Mouse (Mus musculus) E14TG2a.4 (cell line): ENCODE measurements around the gene Anxa5.

Experiments used
- H3K27me3 ChIP-seq: 2 replicates; pipeline ENCODE4 v1.6.1; 2014; ENCODE audit warnings: low read length, control low read depth; ENCODE audit not compliant: insufficient read depth
- H3K36me3 ChIP-seq: 2 replicates; pipeline ENCODE4 v1.6.1; 2014; ENCODE audit warnings: low read length, control low read depth; ENCODE audit not compliant: insufficient read depth
- H3K4me1 ChIP-seq: replicated peaks from 2 replicates; pipeline ENCODE4 v1.6.1; 2014; ENCODE audit warnings: low read depth, low read length, control low read depth
- H3K4me3 ChIP-seq: replicated peaks from 2 replicates; pipeline ENCODE4 v1.5.1; 2014; ENCODE audit warnings: mild to moderate bottlenecking, low read length
- H3K9me3 ChIP-seq: 2 replicates; pipeline ENCODE4 v1.6.1; 2014; ENCODE audit warnings: low read length, control low read depth
- CTCF ChIP-seq: conservative IDR thresholded peaks from 2 replicates; pipeline ENCODE4 v1.5.1; 2014; ENCODE audit warnings: low read length
- NANOG ChIP-seq: IDR thresholded peaks from 2 replicates; pipeline ENCODE4 v1.6.1; 2014; ENCODE audit warnings: borderline replicate concordance, low read length, mixed read lengths
- POU5F1 ChIP-seq: IDR thresholded peaks from 2 replicates; pipeline ENCODE4 v1.6.1; 2014; ENCODE audit warnings: low read length, borderline replicate concordance

The Anxa5 gene

GRCm38 (mm10) chr3:36493641-36494283, 18.1 kb upstream of the Anxa5 start:
- H3K27me3 ChIP-seq = no peaks in the 10 kb centered on the region
- H3K36me3 ChIP-seq = no peaks in the 10 kb centered on the region
- H3K9me3 ChIP-seq = peaks cover 13% of the 10 kb centered on the region
- H3K4me1 ChIP-seq = no peaks in the 10 kb centered on the region
- H3K4me3 ChIP-seq = no peak overlapping the region
- TF ChIP-seq NANOG (no peak), CTCF (no peak), POU5F1 (no peak)

DNA sequence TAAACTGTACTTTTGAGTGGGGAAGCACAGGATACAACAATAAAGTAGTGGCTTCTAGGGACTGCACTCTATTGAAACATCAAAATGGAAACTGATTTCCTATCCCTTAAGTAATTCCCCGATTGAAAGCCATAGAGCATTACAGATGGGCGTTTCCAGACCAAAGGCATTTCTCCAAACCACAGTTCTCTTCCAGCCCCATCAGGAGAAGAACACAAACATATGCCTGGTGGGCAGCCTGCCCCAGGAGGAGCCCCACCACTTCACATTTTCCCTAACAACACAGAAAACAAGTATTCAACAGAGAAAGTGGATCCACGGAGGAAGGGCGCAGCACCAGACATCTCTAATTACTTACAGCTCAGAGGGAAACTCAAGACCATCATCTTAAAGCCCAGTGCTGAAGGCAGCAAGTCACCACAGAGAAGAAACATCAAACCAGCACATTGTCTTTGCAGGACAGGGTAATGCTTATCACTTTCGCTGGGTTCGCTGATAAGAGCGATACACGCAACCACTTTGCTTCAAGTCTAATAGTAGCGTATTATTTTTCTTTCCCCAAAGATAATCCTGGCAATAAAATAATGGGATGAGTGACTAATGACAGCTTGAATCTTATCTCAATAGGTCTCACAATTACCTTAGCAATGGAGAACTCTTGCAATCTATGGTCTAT, 17.2 kb upstream of the Anxa5 start:
- TF ChIP-seq NANOG (no peak), POU5F1 (no peak)
- Histone ChIP-seq H3K36me3 (no peaks in the 10 kb centered on the region), H3K4me3 (no peak overlapping the region), H3K27me3 (no peaks in the 10 kb centered on the region), H3K4me1 (no peaks in the 10 kb centered on the region), H3K9me3 (peaks cover 7% of the 10 kb centered on the region)

DNA sequence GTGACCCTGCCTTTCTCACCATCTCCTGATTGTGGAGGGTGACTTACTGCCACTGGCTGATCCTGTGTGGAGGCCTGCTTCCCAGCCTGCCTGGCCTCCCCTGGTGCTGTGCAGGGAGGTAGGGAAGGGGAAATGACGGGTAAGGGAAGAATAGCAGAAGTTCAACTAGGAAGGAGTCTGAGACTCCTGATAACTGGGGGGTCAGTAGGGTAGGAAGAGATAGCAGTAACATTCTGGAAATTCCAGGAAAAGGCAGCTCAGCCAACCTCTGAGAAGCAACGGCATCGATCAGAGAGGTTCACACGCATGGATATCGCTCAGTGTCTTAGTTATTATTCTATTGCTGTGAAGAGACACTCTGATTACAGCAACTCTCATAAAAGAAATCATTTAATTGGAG, 15.8 kb upstream of the Anxa5 start:
- Histone ChIP-seq H3K4me1 (no peaks in the 10 kb centered on the region), H3K9me3 (no peaks in the 10 kb centered on the region), H3K36me3 (no peaks in the 10 kb centered on the region), H3K27me3 (no peaks in the 10 kb centered on the region), H3K4me3 (no peak overlapping the region)
- TF ChIP-seq POU5F1 = no peak
- no peak for TF ChIP-seq NANOG
- no peak for TF ChIP-seq CTCF

- Histone ChIP-seq H3K9me3 (no peaks in the 10 kb centered on the region), H3K4me3 (no peak overlapping the region), H3K27me3 (no peaks in the 10 kb centered on the region), H3K36me3 (no peaks in the 10 kb centered on the region), H3K4me1 (no peaks in the 10 kb centered on the region)
- TF ChIP-seq POU5F1 (no peak), CTCF (no peak), NANOG (no peak)
These were observed 13.9 kb upstream of the Anxa5 start for GRCm38 (mm10) chr3:36489590-36489910.

DNA sequence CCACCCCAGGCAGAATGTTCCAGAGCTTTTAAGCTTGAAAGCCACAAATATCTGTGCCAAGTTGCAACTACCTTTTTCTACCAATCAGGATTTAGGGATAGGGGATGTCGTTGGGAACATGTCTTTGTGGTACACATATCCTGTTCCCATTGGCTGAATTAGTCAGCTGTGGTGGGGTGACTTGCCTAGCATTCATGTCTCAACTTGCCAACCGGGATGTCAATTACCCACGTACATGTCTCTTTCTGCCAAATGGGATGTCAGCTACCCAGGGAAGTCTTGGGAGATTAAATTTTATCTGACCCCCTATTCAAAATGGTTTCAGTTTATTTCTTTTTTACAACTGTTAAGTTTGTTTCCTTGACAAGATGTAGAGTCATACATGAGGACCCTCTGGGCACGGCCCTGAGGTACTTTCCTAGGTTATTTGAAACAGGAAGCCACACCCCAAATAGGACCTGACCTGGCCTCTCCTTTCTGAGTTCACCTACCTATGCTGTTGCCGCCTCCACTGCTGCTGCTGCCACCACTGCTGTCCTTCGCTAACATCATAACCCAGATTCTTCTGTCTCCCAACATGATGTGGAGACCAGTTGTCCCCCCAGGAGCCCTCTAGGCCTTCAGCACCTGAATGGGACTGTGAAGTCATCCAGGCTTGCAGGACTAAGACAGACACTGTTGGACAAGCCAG, 13.3 kb upstream of the Anxa5 start:
- no peaks in the 10 kb centered on the region for H3K9me3 ChIP-seq
- H3K36me3 ChIP-seq = no peaks in the 10 kb centered on the region
- H3K4me3 ChIP-seq = no peak overlapping the region
- no peaks in the 10 kb centered on the region for H3K27me3 ChIP-seq
- no peak for TF ChIP-seq NANOG
- no peaks in the 10 kb centered on the region for H3K4me1 ChIP-seq

DNA sequence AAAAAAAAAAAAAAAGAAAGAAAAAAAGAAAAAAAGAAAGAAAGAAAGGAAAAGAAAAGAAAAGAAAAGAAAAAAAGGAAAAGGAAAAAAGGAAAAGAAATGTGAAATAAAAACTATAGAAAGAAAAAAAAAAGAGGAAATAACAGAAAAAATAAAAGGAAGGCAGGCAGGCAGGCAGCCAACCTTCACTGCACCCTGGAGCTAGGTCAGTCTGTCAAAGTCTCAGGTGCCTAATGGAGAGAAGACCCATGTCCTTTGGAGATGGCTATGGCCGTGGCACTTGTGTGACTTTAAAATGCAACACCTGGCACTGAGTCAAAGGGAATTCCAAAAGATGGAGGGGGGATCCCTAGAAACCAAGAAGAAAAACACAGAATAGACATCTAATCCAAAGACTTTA, 12.7 kb upstream of the Anxa5 start:
- no peaks in the 10 kb centered on the region for H3K36me3 ChIP-seq
- TF ChIP-seq POU5F1 (no peak), CTCF (no peak), NANOG (no peak)

DNA sequence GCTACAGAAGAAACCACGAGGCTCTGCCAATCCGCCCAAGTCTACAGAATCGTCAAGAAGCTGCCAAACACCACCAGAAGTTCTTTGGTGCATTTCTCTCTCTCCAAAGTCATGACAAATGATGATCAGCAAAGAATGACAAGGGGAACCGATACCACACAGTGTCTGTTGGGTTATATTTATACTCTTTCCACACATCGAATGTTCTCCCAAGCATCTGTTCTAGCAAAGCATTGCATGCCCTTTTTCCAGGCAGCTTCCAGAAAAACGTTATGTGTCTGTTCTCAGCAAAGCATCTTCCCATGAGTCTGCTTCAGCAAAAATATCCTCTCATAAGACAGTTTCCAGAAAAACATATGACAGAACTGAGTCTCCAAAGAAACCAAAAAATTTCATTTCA, 11.2 kb upstream of the Anxa5 start:
- TF ChIP-seq POU5F1 (no peak), NANOG (no peak), CTCF (no peak)
- Histone ChIP-seq H3K9me3 (no peaks in the 10 kb centered on the region), H3K4me1 (peaks cover 1% of the 10 kb centered on the region; the same call in 1 of the 2 replicates), H3K36me3 (no peaks in the 10 kb centered on the region), H3K27me3 (no peaks in the 10 kb centered on the region), H3K4me3 (no peak overlapping the region)

More for the DNA sequence above, 12.7 kb upstream of the Anxa5 start:
- Histone ChIP-seq H3K9me3 (no peaks in the 10 kb centered on the region), H3K27me3 (no peaks in the 10 kb centered on the region), H3K4me3 (no peak overlapping the region), H3K4me1 (no peaks in the 10 kb centered on the region)

DNA sequence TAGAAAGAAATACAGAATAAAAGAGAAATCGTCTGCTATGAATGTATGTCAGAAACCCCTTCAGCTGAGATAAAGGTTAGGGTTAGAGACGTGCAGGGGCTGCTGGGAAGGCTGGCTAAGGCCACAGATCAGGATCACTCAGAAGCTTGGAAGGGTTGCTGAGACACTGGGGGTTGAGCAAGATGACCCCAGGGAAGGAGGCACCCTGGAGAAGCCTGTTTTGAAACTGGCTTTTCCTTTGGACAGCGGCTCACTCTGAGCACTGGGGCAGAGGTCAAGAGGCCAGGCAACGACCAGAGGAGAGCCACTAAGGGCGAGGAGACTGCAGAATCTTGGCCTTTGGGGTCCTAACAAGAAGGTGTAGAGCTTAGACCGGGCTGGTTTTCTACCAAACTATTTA, 10.5 kb upstream of the Anxa5 start:
- no peak for TF ChIP-seq CTCF
- no peak for TF ChIP-seq POU5F1
- no peak for TF ChIP-seq NANOG
- Histone ChIP-seq H3K9me3 (no peaks in the 10 kb centered on the region), H3K4me1 (peaks cover 5% of the 10 kb centered on the region; the same call in 1 of the 2 replicates), H3K4me3 (no peak overlapping the region), H3K27me3 (no peaks in the 10 kb centered on the region), H3K36me3 (no peaks in the 10 kb centered on the region)
